Mouse (Mus musculus) testis, adult 2 months (tissue): ENCODE data around the gene Wdr89.

Source experiments
- CTCF ChIP-seq: fragments of 200-500 bp; IDR thresholded peaks from 2 replicates; pipeline ENCODE4 v1.5.1; 2012; ENCODE audit warnings: low read depth, mild to moderate bottlenecking, inconsistent platforms, low read length, moderate library complexity; ENCODE audit not compliant: control insufficient read depth, insufficient read depth, insufficient replicate concordance
- POLR2A ChIP-seq: fragments of 200-500 bp; IDR thresholded peaks from 2 replicates; pipeline ENCODE4 v1.6.1; 2012; ENCODE audit warnings: low read depth, mild to moderate bottlenecking, inconsistent platforms, low read length, moderate library complexity; ENCODE audit not compliant: control insufficient read depth

DNA sequence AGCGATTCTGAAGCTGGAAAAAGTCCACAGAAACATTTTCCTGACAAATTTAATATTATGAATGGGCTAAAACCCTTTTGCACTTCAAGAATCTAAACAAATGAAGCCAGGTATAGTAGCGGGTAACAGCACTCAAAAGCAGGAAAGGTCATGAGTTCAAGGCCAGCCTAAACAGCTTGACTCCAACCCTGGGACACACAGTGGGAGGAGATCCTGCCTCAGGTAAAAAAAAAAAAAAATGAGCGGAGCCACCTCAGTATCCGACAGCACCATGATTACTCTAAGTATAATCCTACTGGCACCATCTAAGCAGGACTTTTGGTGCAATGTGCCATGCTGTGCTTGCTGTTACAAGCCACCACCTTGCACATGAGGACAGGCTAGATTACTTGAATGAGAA, 75.5 kb downstream of the Wdr89 start:
- TF ChIP-seq CTCF (no peak), POLR2A (no peak)
